Mouse (Mus musculus): ENCODE data around the gene Megf8. TPM values are rescaled to one million over a fixed set of nuclear protein-coding genes. Genes with fewer than 3 reads are reported as not detected.

Megf8 gene
- total RNA-seq (2023) = 1.1 TPM

DNA sequence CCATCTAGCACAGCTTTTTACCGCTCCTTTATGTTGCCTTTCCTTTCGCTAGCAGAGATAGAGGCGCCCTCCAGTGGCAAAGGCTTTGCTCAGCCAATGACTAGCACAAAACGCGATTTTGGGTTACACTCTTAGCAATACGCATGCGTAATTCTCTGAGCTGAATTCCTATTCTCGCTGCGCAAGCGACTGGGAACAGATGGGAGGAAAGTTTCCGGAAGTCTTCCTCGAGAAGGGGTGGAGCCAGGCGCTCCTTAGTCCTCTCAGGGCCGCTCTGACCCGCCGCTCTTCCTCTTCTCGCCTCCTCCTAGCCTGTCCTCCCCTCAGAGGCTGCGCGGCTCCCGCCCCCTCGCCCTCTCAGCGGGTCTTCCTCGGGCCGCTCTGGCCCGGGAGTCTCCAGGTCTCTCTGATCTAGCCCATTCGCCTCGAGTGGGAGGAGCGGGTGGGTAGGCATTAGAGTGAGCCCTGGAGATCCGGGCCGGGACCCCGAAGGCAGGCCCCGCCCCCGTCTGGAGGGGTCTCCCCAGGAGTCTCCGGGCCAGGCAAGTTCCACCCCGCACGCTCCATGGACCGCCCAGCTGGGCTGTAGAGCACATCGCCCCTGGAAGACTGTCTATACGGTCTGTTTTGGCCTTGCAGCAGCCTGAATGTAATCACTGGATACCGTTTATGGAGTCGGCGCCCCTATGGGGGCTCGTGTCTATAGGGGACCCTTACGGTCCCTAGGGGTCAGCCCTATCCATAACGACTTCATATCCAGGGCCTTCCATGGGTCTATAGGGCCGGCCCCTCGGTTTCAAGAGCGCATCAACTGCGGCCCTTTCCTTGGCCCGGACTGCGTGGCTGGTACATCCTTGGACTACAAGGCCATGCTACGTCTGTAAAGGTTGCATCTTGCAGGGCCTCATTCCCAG, at the start of gene Megf8:
TSS of gene Megf8 (plus strand) at position 633 of the 914 bp plus-strand sequence.

GRCm38 (mm10) chr7:25267301-25267750, 49.6 kb upstream of the Megf8 start, which contains the start of gene Cic:
Gene Cic, plus strand, starts transcription at chr7:25267704.

GRCm38 (mm10) chr7:25297454-25298325, 19.3 kb upstream of the Megf8 start, which contains the start of gene Pafah1b3:
Gene Pafah1b3, minus strand, starts transcription at chr7:25297986.

DNA sequence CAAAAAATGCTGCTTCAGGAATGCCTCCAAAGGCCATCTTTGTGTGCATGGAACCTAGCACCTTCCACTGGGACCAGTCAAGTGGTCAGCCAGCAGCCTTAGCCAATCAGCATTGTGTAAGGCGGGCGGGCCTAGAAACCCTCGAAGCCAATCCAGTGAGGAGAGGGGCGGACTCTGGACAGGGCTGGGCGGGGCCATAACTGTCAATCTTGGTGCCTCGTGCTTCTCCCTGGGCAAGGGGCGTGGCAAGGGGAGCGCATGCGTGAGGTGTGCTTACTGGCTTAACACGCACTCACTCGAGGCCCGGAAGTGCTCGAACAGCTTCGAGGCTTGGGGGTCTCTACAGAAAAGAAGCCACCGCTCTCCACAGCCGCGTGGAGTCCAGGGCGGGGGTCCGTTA, 15.9 kb upstream of the Megf8 start, which contains the start of gene Prr19:
TSS of gene Prr19 (plus strand) at position 349 of the 400 bp plus-strand sequence.

DNA sequence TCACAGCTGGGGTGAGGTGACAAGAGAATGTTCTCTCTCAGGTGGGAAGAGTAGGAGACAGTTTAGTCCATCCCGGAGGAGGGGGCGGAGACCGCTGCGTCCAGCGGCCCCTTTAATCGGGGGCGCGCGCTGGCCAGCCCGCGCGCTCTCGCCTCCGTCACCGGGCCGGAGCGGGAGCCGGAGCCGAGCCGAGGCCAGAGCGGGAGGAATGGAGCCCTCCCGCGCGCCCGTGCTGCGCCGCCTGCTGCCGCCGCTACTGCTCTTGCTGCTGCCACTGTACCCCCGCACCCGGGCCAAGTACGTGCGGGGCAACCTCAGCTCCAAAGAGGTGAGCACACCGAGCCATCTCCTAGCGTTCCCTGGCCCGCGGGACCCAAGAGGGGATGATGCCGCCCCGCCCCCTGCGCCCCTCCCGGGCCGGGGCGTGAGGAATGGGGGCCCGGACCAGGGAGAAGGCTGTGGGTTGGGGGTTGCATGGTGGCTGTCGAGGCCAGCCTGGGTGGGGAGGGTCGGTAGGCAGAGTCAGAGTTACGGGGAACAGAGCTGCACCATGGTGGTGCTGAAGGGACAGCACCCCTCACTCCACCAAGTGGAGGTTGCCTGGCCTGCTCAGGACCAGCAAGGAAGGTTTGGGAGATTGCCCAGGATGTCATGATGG, 10.9 kb upstream of the Megf8 start, which contains the start of gene Tmem145:
TSS of gene Tmem145 (plus strand) at position 151 of the 658 bp plus-strand sequence.

DNA sequence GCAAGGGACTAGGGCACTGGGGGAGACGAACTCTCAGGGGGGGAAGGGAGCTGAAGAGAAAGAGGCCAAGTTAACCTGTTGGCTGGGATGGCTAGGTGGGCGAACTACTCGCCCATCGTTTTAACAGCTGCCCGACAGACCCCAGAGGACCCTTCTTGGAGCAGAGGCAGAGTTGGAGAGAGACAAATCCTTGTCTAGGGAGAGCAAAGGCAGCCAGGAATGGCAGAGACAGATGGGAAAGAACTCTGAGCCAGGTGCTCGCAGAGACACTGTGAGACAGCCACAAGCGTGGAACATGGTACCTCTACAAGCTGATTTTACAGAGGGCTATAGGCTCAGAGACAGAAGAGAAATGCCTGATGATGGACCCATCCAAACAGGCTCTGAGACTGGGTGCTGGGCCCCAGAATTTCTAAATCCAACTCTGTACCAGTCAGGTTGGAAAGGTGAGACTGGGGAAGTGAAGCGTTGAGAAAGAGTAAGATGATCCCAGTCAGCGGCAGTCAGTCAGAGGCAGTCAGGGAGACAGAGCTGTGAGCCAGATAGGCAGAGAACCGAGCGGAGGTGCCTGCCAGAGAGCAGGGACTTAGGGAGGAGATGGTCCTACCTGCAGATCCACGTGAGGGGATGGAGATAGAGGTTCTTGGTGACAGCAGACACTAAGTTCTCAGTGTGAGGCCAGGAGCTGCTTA, 52.2 kb downstream of the Megf8 start, which contains the start of gene Cnfn:
TSS of gene Cnfn (minus strand) at position 667 of the 692 bp plus-strand sequence.

GRCm38 (mm10) chr7:25398610-25399009, 81.6 kb downstream of the Megf8 start, which contains the start of gene Lipe:
Gene Lipe, minus strand, starts transcription at chr7:25398710.

DNA sequence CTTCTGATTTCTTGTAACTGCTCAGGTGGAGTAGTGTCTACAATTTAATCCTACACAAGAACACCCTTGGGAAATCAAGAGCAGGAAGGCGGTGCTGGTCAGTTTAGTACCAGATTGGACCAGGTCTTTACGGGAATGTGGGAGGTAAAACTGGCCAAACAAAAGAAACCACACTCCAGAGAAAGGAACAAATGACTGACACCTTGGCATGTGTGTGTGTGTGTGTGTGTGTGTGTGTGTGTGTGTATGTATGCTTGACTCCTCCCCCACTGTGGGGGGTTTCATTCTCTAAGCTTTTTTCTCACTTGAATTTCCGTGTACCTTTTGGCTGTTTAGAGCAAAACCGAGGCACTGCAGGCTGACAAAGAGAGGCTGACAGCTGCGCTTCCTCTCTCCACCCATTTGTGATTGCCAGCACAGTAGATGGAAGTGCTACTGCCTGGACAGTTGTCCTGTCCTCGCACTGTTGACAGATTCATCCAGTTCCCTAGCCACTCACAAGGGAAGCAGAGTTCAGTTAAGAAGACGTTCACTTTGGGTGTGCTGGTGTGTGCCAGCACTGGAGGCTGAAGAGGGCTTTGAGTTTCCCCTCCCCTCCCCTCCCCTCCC, 96.0 kb downstream of the Megf8 start, which contains the start of gene Cxcl17:
TSS of gene Cxcl17 (minus strand) at position 54 of the 609 bp plus-strand sequence.

Other genes starting within 250 kb of the Megf8 start
- 5.6 TPM for gene Grik5, start 244.8 kb upstream of the Megf8 start, total RNA-seq (2023)
- 21.9 TPM for gene Zfp574, start 244.6 kb upstream of the Megf8 start, total RNA-seq (2023)
- 16.6 TPM for gene Pou2f2, start 137.4 kb upstream of the Megf8 start, total RNA-seq (2023)
- gene Dedd2, start 96.5 kb upstream of the Megf8 start, total RNA-seq (2023) = 100 TPM
- 18.2 TPM for gene Zfp526, start 95.7 kb upstream of the Megf8 start, total RNA-seq (2023)
- 84.8 TPM for gene Gsk3a, start 79.3 kb upstream of the Megf8 start, total RNA-seq (2023)
- gene Erf, start 66.4 kb upstream of the Megf8 start, total RNA-seq (2023) = 41.5 TPM
- 318 TPM for gene Cic, start 49.5 kb upstream of the Megf8 start, total RNA-seq (2023)
- 9.2 TPM for gene Pafah1b3, start 19.2 kb upstream of the Megf8 start, total RNA-seq (2023)
- gene Prr19, start 15.8 kb upstream of the Megf8 start, total RNA-seq (2023) = not detected
- gene Tmem145, start 11.1 kb upstream of the Megf8 start, total RNA-seq (2023) = not detected
- not detected for gene Cnfn, start 52.6 kb downstream of the Megf8 start, total RNA-seq (2023)
- gene Lipe, start 81.5 kb downstream of the Megf8 start, total RNA-seq (2023) = 14.6 TPM
- gene Cxcl17, start 95.7 kb downstream of the Megf8 start, total RNA-seq (2023) = not detected
- 2.2 TPM for gene Ceacam1, start 160.4 kb downstream of the Megf8 start, total RNA-seq (2023)
- gene Ceacam2, start 222.7 kb downstream of the Megf8 start, total RNA-seq (2023) = not detected

Data from CD4-positive naive resting alpha-beta T cell, adult 57 days (primary cell).